Comparison of ENCODE assay signal across 8 mouse cellular contexts in genomic region chr11:51539759-51540282, GRCm38 (mm10). TPM values are rescaled to one million over a fixed set of nuclear protein-coding genes. Genes with fewer than 3 reads are reported as not detected.
A peak's percentile ranks its signal among the peaks of the same experiment; 100 is the strongest.
DNase-seq lines count a peak whose midpoint lies in the region; ATAC-seq and TF ChIP-seq lines count a peak whose summit lies in the region.

No protein-coding gene starts in this region.

- no peak overlapping the region for H3K4me2 ChIP-seq in kidney, embryonic 14.5 days (replicated peaks; ENCODE audit: low read depth, low read length)
- H3K4me2 ChIP-seq in limb, embryonic 14.5 days (replicated peaks; ENCODE audit: low read depth, low read length, severe bottlenecking): no peak overlapping the region

- peak; percentile 88 for ATAC-seq in kidney, embryonic 14.5 days (ENCODE audit: low FRiP score, low TSS enrichment)
- ATAC-seq in limb, embryonic 14.5 days (ENCODE audit: low FRiP score, low read depth): peak; percentile 80

- no peaks in the 10 kb centered on the region for H3K9me3 ChIP-seq in heart, embryonic 10.5 days
- H3K9me3 ChIP-seq in kidney, embryonic 14.5 days (ENCODE audit: control insufficient read depth, low read length): no peaks in the 10 kb centered on the region
- H3K9me3 ChIP-seq in limb, embryonic 14.5 days (ENCODE audit: control insufficient read depth, low read length): no peaks in the 10 kb centered on the region

- peak; percentile 98 to 99 for DNase-seq in B cell, adult 2 months
- DNase-seq in heart, embryonic 10.5 days (ENCODE audit: low spot score): peak; percentile 97
- peak; percentile 97 for DNase-seq in limb, embryonic 14.5 days (ENCODE audit: low spot score)
- peak; percentile 87 to 91 for DNase-seq in monocyte, adult 2 months (ENCODE audit: low read depth in 1 of 2, low spot score in 2 of 2)
- peak; percentile 89 to 93 for DNase-seq in spleen, postnatal 36 days (ENCODE audit: low spot score in 2 of 2)

- no peaks in the 10 kb centered on the region for H3K36me3 ChIP-seq in heart, embryonic 10.5 days
- no peaks in the 10 kb centered on the region for H3K36me3 ChIP-seq in kidney, embryonic 14.5 days (ENCODE audit: control insufficient read depth, insufficient read depth, low read length)
- no peaks in the 10 kb centered on the region for H3K36me3 ChIP-seq in limb, embryonic 14.5 days (ENCODE audit: control insufficient read depth, insufficient read depth, low read length)

- peaks cover 16% of the 10 kb centered on the region; the same call in 1 of the 2 replicates for H3K27me3 ChIP-seq in heart, embryonic 10.5 days (ENCODE audit: insufficient read depth, poor library complexity, severe bottlenecking)
- H3K27me3 ChIP-seq in kidney, embryonic 14.5 days (ENCODE audit: control insufficient read depth, insufficient read depth, low read length): no peaks in the 10 kb centered on the region
- no peaks in the 10 kb centered on the region for H3K27me3 ChIP-seq in limb, embryonic 14.5 days (ENCODE audit: control insufficient read depth, insufficient read depth, low read length)

- no peak overlapping the region for H3K27ac ChIP-seq in bone marrow macrophage, adult 2 months (ENCODE audit: insufficient read depth, low read depth, low read length)
- H3K27ac ChIP-seq in embryonic fibroblast, embryonic 13.5 days (ENCODE audit: insufficient read depth, low read length): no peak overlapping the region
- H3K27ac ChIP-seq in heart, embryonic 10.5 days: no peak overlapping the region
- no peak overlapping the region for H3K27ac ChIP-seq in kidney, embryonic 14.5 days (ENCODE audit: low read depth, low read length)
- H3K27ac ChIP-seq in limb, embryonic 14.5 days (replicated peaks; ENCODE audit: low read depth, low read length): no peak overlapping the region

- peak; percentile 97 for TF ChIP-seq CTCF in bone marrow macrophage, adult 2 months (IDR thresholded peaks at IDR 0.05; ENCODE audit: low read depth, low read length)
- TF ChIP-seq CTCF in embryonic fibroblast, embryonic 13.5 days (IDR thresholded peaks at IDR 0.05; ENCODE audit: borderline replicate concordance, insufficient read depth, low read length): peak; percentile 80; the same call in 1 of the 2 replicates

- H3K4me3 ChIP-seq in bone marrow macrophage, adult 2 months (ENCODE audit: insufficient read depth, low read length): no peak overlapping the region
- H3K4me3 ChIP-seq in embryonic fibroblast, embryonic 13.5 days (ENCODE audit: insufficient read depth, low read length): no peak overlapping the region
- H3K4me3 ChIP-seq in heart, embryonic 10.5 days: no peak overlapping the region
- H3K4me3 ChIP-seq in kidney, embryonic 14.5 days (ENCODE audit: low read length): no peak overlapping the region
- H3K4me3 ChIP-seq in limb, embryonic 14.5 days (replicated peaks; ENCODE audit: low read length): no peak overlapping the region

- 12% methylated on average over 10 of the region's 10 CpGs for WGBS in heart, embryonic 10.5 days
- 15% methylated on average over 10 of the region's 10 CpGs for WGBS in kidney, embryonic 14.5 days
- 13% methylated on average over 10 of the region's 10 CpGs for WGBS in limb, embryonic 14.5 days

- TF ChIP-seq POLR2A in bone marrow macrophage, adult 2 months (IDR thresholded peaks at IDR 0.05; ENCODE audit: borderline replicate concordance, low read depth, low read length): no peak
- no peak for TF ChIP-seq POLR2A in embryonic fibroblast, embryonic 13.5 days (IDR thresholded peaks at IDR 0.05; ENCODE audit: low read depth, low read length)
- TF ChIP-seq POLR2A in limb, embryonic 14.5 days (IDR thresholded peaks at IDR 0.05; ENCODE audit: borderline replicate concordance, extremely low read depth, insufficient read depth, insufficient read length): no peak

- H3K4me1 ChIP-seq in bone marrow macrophage, adult 2 months (ENCODE audit: control insufficient read depth, insufficient read depth, low read length): no peaks in the 10 kb centered on the region
- no peaks in the 10 kb centered on the region for H3K4me1 ChIP-seq in embryonic fibroblast, embryonic 13.5 days (ENCODE audit: control insufficient read depth, insufficient read depth, low read length)
- H3K4me1 ChIP-seq in heart, embryonic 10.5 days: peaks cover 15% of the 10 kb centered on the region
- peaks cover 11% of the 10 kb centered on the region; the same call in 1 of the 2 replicates for H3K4me1 ChIP-seq in kidney, embryonic 14.5 days (ENCODE audit: control insufficient read depth, insufficient read depth, low read length)
- peaks cover 19% of the 10 kb centered on the region for H3K4me1 ChIP-seq in limb, embryonic 14.5 days (ENCODE audit: control insufficient read depth, insufficient read depth, low read length)

- no peak overlapping the region for H3K9ac ChIP-seq in kidney, embryonic 14.5 days (ENCODE audit: low read depth, low read length)
- no peak overlapping the region for H3K9ac ChIP-seq in limb, embryonic 14.5 days (ENCODE audit: low read depth, low read length, severe bottlenecking)

RNA-seq across cellular contexts. Expression of gene Phykpl, which starts 44.7 kb away (rescaled TPM):
- 8.4 and 8.8 TPM in 2 replicates for polyA plus RNA-seq in bone marrow macrophage, adult 2 months (2012; ENCODE audit: insufficient read depth, insufficient read length, missing spikeins)
- polyA plus RNA-seq in embryonic fibroblast, embryonic 13.5 days (2011; ENCODE audit: insufficient read length, low read depth, missing spikeins): 12.0 and 14.2 TPM in 2 replicates
- polyA plus RNA-seq in heart, embryonic 10.5 days (2016; fragmentation: Nextera tagmentation; extraction: Ambion mirVana): 18.1 and 18.2 TPM in 2 replicates
- 15.9 and 23.2 TPM in 2 replicates for polyA plus RNA-seq in kidney, embryonic 14.5 days (2014; fragmentation: Nextera tagmentation; extraction: Ambion mirVana)
- polyA plus RNA-seq in limb, embryonic 14.5 days (2012; rRNA removed): 20.5 and 21.5 TPM in 2 replicates
- polyA plus RNA-seq in limb, embryonic 14.5 days (2014; fragmentation: Nextera tagmentation; extraction: Ambion mirVana): 16.7 and 17.7 TPM in 2 replicates
